Mouse (Mus musculus): ENCODE results near the gene Arid4b. TPM values are rescaled to one million over a fixed set of nuclear protein-coding genes. Genes with fewer than 3 reads are reported as not detected.

The Arid4b gene
- polyA plus RNA-seq, 2 experiments, result 5.2 to 11.7 TPM

DNA sequence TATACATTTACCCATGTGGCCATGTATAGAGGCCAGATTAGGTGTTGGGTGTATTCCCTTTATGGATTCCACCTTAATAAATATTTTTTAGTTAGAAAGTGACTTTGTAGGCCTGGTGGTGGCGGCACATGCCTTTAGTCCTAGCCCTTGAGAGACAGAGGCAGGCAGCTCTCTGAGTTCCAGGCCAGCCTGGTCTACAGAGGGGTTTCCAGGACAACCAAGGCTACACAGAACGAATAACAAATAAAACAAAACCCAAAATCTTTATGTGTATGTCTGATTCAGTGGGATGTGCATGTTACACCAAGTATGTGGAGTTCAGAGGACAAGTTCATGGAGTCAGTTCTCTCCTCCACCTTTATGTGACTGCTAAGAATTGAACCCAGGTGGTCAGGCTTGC is 52.8 kb downstream of the Arid4b start:
- Histone ChIP-seq H3K4me1 (replicated peaks; ENCODE audit: control insufficient read depth in 2 of 2, insufficient read depth in 2 of 2, low read length in 1 of 2) (peaks cover 0 to 2% of the 10 kb centered on the region in 2 experiments; a peak in 1 of 4 replicates), H3K9ac (replicated peaks) (no peak overlapping the region), H3K4me3 (ENCODE audit: insufficient read depth in 1 of 2, low read depth in 2 of 2, low read length in 2 of 2) (no peak overlapping the region), H3K9me3 (ENCODE audit: control insufficient read depth, low read length) (no peaks in the 10 kb centered on the region), H3K27me3 (ENCODE audit: control insufficient read depth, insufficient read depth, low read length) (no peaks in the 10 kb centered on the region), H3K36me3 (replicated peaks; ENCODE audit: control insufficient read depth, insufficient read depth, low read depth) (no peaks in the 10 kb centered on the region), H3K4me2 (ENCODE audit: low read depth) (no peak overlapping the region), H3K27ac (no peak overlapping the region)
- DNase-seq (ENCODE audit: low read depth in 3 of 3, low spot score in 3 of 3), result no peak
- TF ChIP-seq EP300 (IDR thresholded peaks at IDR 0.05; ENCODE audit: low read depth) (no peak), CTCF (IDR thresholded peaks at IDR 0.05; ENCODE audit: low read depth) (no peak)
- WGBS (ENCODE audit: insufficient replicate concordance), result 89% methylated on average over 2 of the region's 2 CpGs
- ATAC-seq (ENCODE audit: insufficient read depth), result no peak

DNA sequence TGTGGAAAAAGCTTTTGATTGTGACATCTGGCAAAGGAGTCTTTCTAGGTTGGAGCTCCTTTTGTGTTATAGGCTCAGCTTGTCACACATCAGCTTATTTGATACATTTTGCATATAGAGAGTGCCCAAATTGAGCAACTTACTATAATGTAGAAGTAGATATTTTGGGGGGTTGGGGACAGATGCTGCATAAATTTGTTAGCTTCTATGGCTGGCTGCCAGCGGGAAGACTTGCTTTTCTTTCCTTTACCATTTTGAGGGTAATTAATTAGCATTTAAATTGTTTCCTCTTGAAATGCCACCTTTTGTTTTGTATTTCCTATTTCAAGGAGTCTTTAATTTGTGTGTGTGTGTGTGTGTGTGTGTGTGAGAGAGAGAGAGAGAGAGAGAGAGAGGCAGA is 68.6 kb downstream of the Arid4b start:
- no peak for DNase-seq (ENCODE audit: low read depth in 3 of 3, low spot score in 3 of 3)
- ATAC-seq (ENCODE audit: insufficient read depth), result no peak
- TF ChIP-seq EP300 (IDR thresholded peaks at IDR 0.05; ENCODE audit: low read depth) (no peak), CTCF (IDR thresholded peaks at IDR 0.05; ENCODE audit: low read depth) (no peak)
- no peak overlapping the region for H3K4me3 ChIP-seq (ENCODE audit: insufficient read depth in 1 of 2, low read depth in 2 of 2, low read length in 2 of 2)
- 79% methylated on average over 1 of the region's 1 CpGs for WGBS (ENCODE audit: insufficient replicate concordance)
- H3K27me3 ChIP-seq (ENCODE audit: control insufficient read depth, insufficient read depth, low read length), result no peaks in the 10 kb centered on the region
- no peak overlapping the region for H3K4me2 ChIP-seq (ENCODE audit: low read depth)
- no peak overlapping the region for H3K27ac ChIP-seq
- no peaks in the 10 kb centered on the region for H3K4me1 ChIP-seq (replicated peaks; ENCODE audit: control insufficient read depth in 2 of 2, insufficient read depth in 2 of 2, low read length in 1 of 2)
- H3K9me3 ChIP-seq (ENCODE audit: control insufficient read depth, low read length), result no peaks in the 10 kb centered on the region
- no peak overlapping the region for H3K9ac ChIP-seq (replicated peaks)
- no peaks in the 10 kb centered on the region; the same call in 1 of the 2 replicates for H3K36me3 ChIP-seq (replicated peaks; ENCODE audit: control insufficient read depth, insufficient read depth, low read depth)

DNA sequence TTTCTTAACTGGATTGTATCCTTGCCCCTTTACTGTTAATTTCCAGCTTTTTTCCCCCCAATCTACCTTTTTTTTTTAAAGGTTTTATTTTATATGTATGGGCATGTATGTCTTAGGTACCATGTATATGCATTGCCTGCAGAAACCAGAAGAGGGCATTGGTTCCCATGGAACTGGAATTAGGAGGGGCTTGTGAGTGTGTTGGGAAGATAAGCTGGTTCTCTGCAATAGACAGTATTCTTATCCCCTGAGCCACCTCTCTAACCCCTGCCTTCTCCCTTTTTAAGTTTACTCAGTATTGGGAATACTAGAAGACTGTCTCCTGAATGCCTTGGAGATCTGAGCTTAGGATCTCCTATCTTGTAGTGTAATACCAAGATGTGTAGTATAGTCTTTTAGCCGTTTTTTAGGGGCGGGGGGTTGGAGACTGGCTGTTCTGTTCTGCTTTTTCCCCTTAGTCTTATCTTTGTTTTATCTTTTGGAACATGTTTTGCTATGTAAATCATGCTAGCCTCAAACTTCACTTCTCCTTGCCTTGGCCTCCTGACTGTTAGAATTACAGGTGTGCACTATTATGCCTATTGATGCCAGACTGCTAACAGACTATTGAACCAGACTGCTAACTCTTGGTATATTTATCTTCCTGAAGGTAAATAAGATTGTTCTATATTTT is 79.4 kb downstream of the Arid4b start:
- peak overlapping the region; percentile 57 for H3K4me2 ChIP-seq (ENCODE audit: low read depth)
- H3K4me3 ChIP-seq (ENCODE audit: insufficient read depth in 1 of 2, low read depth in 2 of 2, low read length in 2 of 2), result no peak overlapping the region
- ATAC-seq (ENCODE audit: insufficient read depth), result peak; percentile 98
- H3K27ac ChIP-seq, result peak overlapping the region; percentile 64
- no peaks in the 10 kb centered on the region; the same call in 1 of the 2 replicates for H3K36me3 ChIP-seq (replicated peaks; ENCODE audit: control insufficient read depth, insufficient read depth, low read depth)
- TF ChIP-seq CTCF (IDR thresholded peaks at IDR 0.05; ENCODE audit: low read depth), result peak; percentile 72
- peak; percentile 79 for TF ChIP-seq EP300 (IDR thresholded peaks at IDR 0.05; ENCODE audit: low read depth)
- DNase-seq (ENCODE audit: low read depth in 3 of 3, low spot score in 3 of 3), result peak; percentile 74 to 77 (median 75)
- H3K4me1 ChIP-seq (replicated peaks; ENCODE audit: control insufficient read depth in 2 of 2, insufficient read depth in 2 of 2, low read length in 1 of 2), result peaks cover 9 to 12% of the 10 kb centered on the region in 2 experiments
- H3K27me3 ChIP-seq (ENCODE audit: control insufficient read depth, insufficient read depth, low read length), result no peaks in the 10 kb centered on the region
- 16% methylated on average over 2 of the region's 2 CpGs for WGBS (ENCODE audit: insufficient replicate concordance)
- H3K9ac ChIP-seq (replicated peaks), result peak overlapping the region; percentile 43
- no peaks in the 10 kb centered on the region for H3K9me3 ChIP-seq (ENCODE audit: control insufficient read depth, low read length)

DNA sequence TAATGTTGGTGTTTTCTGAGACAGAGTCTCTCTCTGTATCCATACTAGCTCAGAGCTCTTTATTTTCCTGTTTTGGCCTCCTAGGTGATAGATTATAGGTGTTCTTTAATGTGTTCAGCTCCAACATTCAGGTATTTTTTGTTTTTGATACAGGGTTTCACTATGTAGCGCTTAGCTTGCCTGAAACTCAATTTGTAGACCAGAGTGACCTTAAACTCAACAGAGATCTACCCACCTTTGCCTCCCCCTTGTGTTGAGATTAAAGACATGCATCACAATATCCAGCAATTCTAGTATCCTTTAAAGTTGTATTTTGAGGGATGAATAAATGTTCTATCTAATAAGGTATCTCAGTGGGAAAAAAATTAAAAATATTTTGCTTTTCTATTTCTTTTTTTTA is 115.0 kb downstream of the Arid4b start:
- Histone ChIP-seq H3K9ac (replicated peaks) (no peak overlapping the region), H3K9me3 (ENCODE audit: control insufficient read depth, low read length) (no peaks in the 10 kb centered on the region), H3K4me1 (replicated peaks; ENCODE audit: control insufficient read depth in 2 of 2, insufficient read depth in 2 of 2, low read length in 1 of 2) (no peaks in the 10 kb centered on the region), H3K27me3 (ENCODE audit: control insufficient read depth, insufficient read depth, low read length) (no peaks in the 10 kb centered on the region), H3K27ac (no peak overlapping the region), H3K4me2 (ENCODE audit: low read depth) (no peak overlapping the region), H3K36me3 (replicated peaks; ENCODE audit: control insufficient read depth, insufficient read depth, low read depth) (peaks cover 3% of the 10 kb centered on the region; the same call in 1 of the 2 replicates), H3K4me3 (ENCODE audit: insufficient read depth in 1 of 2, low read depth in 2 of 2, low read length in 2 of 2) (no peak overlapping the region)
- 88% methylated on average over 1 of the region's 1 CpGs for WGBS (ENCODE audit: insufficient replicate concordance)
- TF ChIP-seq EP300 (IDR thresholded peaks at IDR 0.05; ENCODE audit: low read depth), result no peak
- peak; percentile 28; the same call in 1 of the 2 replicates for TF ChIP-seq CTCF (IDR thresholded peaks at IDR 0.05; ENCODE audit: low read depth)
- no peak for ATAC-seq (ENCODE audit: insufficient read depth)
- no peak for DNase-seq (ENCODE audit: low read depth in 3 of 3, low spot score in 3 of 3)

DNA sequence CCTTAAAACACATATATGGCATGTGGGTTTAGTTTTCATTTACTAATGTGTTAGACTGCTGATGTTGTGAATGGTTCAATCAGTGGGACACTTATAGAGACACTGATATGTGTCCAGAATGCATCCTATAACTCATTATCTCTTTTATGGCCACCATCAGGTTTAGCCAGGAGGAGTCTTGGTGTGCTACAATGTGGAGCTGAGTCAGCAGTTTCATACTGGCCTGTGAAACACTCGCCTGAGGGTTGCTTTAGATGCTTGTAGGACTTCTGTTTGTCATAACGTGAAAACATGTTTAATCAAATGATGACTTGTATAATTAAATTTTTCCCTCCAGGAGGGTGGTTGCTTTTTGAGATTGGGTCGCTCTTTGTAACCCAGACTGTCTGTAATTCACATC is 116.6 kb downstream of the Arid4b start:
- Histone ChIP-seq H3K27ac (no peak overlapping the region), H3K9me3 (ENCODE audit: control insufficient read depth, low read length) (no peaks in the 10 kb centered on the region), H3K4me2 (ENCODE audit: low read depth) (no peak overlapping the region), H3K36me3 (replicated peaks; ENCODE audit: control insufficient read depth, insufficient read depth, low read depth) (peaks cover 3% of the 10 kb centered on the region; the same call in 1 of the 2 replicates), H3K27me3 (ENCODE audit: control insufficient read depth, insufficient read depth, low read length) (no peaks in the 10 kb centered on the region), H3K4me1 (replicated peaks; ENCODE audit: control insufficient read depth in 2 of 2, insufficient read depth in 2 of 2, low read length in 1 of 2) (no peaks in the 10 kb centered on the region), H3K9ac (replicated peaks) (no peak overlapping the region), H3K4me3 (ENCODE audit: insufficient read depth in 1 of 2, low read depth in 2 of 2, low read length in 2 of 2) (no peak overlapping the region)
- no peak for DNase-seq (ENCODE audit: low read depth in 3 of 3, low spot score in 3 of 3)
- ATAC-seq (ENCODE audit: insufficient read depth), result no peak
- TF ChIP-seq CTCF (IDR thresholded peaks at IDR 0.05; ENCODE audit: low read depth), result no peak
- 74% methylated on average over 3 of the region's 3 CpGs for WGBS (ENCODE audit: insufficient replicate concordance)
